Mouse (Mus musculus) heart, postnatal 25 days (tissue): ENCODE measurements around the gene Slco2a1. TPM values are rescaled to one million over a fixed set of nuclear protein-coding genes. Genes with fewer than 3 reads are reported as not detected.

Source experiments
- DNase-seq: peaks from one replicate; pipeline ENCODE4 v3.0.0; 2022; ENCODE audit warnings: low spot score
- intact Hi-C: fragments of 180-260 bp; cut with DNase I; formaldehyde crosslinking; loops from one replicate; pipeline ENCODE4 v1.15.1; 2025
- total RNA-seq, 2 experiments: library from RNA; stranded (reverse); gene quantifications; 2 replicates each; pipeline ENCODE4 v1.2.3; 2021

Gene Slco2a1
- total RNA-seq, 2 experiments from 2014 or later, result 4.8 to 5.6 TPM

DNA sequence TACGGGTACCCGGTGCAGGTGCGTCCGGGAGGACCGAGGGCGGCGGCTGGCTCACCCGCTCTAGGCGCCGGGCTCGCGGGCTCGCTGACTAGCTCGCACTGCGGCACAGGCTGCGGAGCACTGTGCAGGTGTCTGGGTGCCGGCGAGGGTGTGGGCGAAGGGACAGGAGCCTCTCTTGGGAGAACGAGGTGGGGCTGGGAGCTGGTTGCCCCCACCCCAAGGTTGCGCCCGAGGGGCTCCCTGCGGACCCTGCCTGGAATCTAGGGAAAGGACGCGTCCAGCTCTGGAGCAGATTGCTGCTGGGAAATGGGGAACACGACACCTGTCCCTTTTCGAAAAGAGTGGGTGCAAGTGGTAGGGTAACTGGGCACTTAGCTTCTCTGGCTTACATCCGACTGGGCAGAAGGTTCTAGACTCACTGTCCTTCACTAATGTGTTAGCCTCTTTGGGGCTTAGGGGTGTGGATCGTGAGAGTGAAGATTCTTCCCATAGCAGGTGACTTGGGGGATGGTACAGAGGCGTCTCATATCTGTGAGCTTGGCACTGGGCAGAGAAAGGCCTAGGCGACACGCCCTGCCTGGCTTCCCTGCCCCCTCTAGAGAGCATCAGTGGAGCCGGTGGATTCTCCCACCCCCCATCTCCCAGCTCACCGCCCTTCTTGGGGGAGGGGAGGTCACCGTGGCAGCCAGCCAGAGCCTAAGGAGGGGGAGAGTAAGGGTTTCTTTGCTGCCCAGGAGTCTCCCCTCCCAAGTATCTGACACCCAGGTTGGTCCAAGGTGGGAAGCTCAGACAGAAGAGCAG is 124.2 kb downstream of the Slco2a1 start:
- intact Hi-C loops, result no loop called here

DNA sequence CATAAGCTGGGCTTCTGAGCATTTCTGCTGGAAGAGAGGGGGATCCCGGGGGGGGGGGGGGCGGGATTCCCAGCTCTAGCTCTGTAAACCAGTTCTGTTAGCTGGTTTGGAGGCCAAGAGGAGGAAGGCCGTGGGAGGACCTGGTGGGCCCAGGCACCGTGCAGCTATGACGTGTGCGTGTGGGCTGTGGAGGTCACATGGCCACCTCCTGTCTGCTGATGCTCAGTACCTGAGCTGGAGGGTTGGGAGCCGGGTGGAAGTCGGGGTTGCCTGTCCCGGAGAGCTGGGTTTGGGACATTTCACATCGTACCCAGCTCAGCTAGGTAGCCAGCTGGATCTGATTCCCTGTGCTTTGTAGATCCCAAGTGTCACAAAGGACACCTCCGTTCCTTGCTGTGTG is 124.8 kb downstream of the Slco2a1 start:
- DNase-seq, result no peak
- intact Hi-C loops, result no loop called here

More for the DNA sequence above, 124.2 kb downstream of the Slco2a1 start:
- no peak for DNase-seq

DNA sequence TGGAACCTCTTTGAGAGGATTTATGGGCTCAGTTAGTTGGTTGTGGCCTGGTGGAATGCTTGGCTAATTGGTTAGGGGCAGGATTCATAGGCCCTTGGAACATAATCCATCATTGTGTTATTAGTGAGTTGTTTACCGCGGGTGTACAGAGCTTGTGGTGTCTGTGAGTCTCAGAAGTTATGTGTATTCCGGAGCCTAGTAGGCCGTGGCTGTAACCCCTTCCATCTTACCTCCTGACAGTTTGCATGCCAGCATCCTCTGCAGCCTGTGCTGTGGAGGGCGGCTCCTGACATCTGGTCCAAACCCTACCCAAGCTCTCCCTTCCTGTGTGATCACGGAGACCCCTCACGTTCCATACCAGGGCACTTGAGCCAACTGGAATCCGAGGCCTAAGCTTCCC is 125.8 kb downstream of the Slco2a1 start:
- DNase-seq, result no peak
- intact Hi-C loops, result no loop called here

DNA sequence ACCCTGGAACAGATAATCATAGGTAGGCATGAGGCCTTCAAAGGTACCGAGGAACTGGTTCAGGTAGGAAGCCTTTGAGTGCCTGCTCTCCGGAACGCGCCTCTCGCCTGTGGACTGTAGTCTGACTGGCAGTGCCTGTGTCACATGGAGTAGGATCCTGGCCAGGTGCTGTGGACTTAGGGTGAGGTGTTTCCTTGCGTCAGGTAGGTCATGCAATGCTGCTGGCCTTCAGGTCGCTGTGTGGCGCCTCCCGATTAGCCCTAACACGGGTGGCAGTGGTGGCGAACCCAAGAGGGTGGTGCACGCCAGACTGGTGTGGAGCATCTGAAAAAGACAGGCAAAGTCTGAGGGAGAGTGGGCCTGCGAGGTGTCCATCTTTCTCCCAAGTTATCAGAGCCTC is 126.4 kb downstream of the Slco2a1 start:
- intact Hi-C loops, result no loop called here
- no peak for DNase-seq

DNA sequence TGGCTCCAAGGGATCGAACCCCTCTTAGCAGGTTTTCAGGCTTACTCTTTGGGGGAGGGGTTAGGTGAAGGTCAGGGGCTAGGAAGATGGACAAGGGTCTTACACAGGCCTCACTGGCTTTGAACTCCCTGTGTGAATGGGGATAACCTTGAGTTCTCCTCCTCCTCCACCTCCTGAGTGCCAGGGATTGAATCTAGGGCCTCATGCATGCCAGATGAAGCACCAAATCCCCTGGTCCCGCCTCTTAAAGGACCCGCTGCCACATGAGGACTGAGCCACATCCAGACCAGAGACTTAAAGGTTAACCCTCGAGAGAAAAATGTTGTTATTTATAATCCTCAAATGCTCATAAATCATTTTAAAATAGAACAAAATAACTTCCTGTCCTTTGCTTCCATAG is 128.4 kb downstream of the Slco2a1 start:
- intact Hi-C loops, result no loop called here
- no peak for DNase-seq

DNA sequence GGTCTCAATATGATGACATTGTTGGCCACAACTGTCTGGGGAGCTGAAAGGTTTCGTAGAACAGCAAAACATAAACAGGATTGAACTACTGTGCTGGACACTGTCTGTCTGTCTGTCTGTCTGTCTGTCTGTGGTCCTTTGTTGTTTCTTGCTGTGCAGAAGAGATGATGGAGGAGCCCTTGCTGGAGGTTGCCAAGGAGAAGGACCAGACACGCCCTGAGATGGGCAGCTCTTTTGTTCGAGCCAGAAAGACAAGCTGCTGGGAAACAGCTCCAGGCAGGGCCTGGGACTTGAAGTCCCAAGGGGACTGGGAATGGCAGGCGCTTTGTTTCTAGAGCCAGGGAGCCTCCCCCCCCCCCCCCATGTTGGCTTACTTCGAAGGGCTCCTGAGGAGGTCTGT is 129.0 kb downstream of the Slco2a1 start:
- no peak for DNase-seq
- intact Hi-C loops, result no loop called here

DNA sequence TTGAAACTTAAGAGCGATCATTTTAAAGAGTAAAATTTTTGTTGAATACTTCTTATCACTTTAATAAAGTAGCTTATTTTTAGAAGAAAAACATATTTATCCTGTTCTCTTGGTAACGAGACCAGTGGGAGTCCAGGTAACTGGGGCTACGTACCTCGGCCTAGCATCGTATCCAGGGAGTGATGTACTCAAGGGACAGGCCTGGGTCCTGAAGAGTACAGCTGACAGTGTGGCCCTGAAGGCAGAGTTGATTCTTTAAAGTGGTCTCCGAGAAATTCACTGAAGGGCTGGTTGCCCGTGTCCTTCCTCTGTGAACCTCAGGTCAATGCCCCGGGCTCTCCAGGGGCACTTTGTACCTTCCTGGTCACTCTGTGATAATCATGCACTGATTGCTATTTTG is 129.4 kb downstream of the Slco2a1 start:
- intact Hi-C loops, result no loop called here
- DNase-seq, result no peak

DNA sequence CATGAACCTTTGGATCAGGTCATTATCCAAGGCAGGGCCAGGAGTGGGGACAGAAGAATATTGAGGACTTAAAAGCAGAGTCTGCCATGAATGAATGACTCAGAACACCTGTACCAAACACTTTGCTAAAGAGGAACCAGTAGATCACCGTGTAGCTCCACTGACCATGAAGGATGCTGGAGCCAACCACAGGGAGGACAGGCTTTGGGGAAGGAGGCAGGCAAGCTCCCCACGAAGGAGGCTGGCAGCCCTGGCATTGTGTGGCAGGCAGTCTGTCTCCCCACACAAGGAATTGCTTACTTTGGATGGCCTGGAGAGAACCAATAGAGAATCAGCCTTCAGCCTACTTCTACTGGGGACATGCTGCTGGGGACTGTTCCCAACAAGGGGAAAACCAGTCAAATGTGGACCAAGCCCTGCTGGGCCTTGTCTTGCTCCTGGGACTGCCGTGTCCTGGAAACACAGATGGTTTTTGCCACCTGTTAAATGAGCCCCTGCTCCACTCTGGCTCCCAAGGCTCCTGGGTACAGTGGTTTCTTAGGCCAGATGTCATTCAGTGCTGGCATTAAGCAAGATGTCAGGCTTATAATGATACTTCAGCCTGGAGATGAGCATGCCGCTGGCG is 130.3 kb downstream of the Slco2a1 start:
- DNase-seq, result no peak
- intact Hi-C loops, result no loop called here

DNA sequence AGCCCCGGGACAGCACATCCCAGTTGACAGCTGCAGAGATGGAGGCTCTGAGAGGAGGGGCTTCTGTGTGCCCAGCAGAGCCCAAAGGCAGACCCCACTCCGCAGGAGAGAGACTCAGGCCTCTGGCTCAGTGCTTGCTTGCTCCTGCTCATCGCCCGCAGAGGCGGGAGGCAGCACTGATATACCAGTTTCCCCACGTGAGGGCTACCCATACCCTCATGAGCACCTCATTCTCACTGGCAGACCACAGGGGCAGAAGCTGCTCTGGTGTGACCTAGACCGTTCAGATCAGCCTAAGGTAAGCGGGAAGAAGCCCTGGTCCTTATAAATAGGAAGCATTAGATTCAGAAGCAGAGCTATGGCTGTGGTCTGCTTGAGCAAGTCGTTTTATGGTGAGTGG is 131.3 kb downstream of the Slco2a1 start:
- no peak for DNase-seq
- intact Hi-C loops, result no loop called here

DNA sequence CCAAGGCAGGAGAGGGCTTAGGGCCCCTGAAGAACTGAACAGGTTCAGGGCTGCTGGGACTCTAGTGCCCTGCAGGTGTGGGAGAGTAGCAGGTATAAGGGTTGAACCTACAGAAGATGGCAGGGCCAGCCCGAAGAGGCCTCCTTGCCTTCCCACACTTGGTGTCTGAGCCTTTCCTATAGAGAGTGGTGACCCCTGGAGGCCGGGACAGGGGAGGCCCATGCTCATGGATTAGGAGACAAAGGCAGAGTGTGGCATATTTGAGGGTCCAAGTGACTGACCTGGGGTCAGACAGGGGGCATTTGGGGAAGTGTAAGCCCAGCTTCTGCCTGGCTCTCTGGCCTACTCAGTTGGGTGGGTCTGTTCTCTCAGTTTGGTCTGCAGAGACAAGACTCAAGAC is 131.7 kb downstream of the Slco2a1 start:
- intact Hi-C loops, result no loop called here
- no peak for DNase-seq

DNA sequence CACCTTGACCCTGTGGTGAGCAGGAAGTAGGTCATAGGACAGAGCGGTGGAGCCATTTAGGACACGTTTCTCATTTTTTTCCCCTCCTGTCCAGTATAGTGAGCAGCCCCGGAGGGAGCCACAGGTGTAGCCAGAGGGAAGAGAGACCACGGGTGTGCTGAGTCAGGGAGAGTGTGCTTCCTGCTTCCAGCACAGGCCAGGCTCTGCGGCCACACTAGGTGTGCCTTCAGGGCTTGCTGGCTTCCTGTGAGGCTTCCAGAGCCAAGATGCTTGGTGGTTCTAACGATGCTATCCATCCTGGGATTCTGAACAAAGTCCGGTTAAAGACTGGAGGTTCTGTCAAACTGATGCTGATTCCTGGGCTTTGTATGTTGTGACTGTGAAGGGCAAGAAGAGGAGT is 133.0 kb downstream of the Slco2a1 start:
- DNase-seq, result no peak

DNA sequence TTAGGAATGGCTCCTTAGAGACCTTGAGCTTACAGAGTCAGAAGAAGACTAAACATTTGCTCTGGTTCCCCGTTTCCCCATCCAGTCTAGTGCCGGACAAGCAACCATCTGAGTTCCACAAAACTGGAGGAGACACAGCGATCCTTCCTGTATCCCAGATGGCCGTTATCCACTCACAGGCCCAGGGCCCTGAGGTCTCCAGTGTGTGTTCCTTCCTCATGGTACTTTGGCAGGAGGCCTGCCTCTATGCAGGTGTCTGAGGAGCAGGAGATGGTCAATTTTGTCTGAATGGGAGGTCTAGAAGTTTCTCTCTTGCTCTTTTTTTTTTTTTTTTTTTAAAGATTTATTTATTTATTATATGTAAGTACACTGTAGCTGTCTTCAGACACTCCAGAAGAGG is 136.2 kb downstream of the Slco2a1 start:
- no peak for DNase-seq
- intact Hi-C loops, result no loop called here

More for the DNA sequence above, 133.0 kb downstream of the Slco2a1 start:
- intact Hi-C loops, result no loop called here

DNA sequence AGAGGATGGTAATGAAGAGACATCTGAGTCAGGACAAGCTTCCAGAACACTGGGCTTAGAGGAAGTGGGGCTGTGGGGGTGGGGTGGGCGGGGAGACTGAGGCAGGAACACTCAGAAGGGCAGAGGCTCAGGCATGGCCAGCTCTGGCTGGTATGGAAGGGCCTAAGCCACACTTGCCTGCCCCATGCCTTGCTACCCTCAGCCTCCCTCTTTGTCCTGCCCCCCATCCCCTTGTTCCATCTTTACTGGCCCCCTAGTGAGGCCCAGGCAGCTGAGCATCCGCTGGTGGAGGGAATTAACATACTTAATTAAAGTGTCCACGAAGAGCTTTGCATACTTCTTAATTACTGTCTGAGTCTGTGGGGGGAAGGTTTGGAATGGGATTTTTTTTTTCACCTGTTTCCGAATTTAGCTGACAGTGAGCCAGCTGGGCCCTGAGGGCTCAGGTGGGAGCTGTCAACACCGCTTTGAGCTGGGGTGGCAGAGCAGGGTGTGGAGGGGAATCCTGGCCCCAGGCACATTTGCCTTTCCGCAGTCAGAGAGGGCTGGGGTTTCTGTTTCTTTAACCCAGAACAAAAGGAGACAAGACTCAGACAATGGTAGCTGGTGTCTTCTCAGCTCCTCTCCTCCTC is 145.1 kb downstream of the Slco2a1 start:
- DNase-seq, result no peak
- intact Hi-C loops, result no loop called here

DNA sequence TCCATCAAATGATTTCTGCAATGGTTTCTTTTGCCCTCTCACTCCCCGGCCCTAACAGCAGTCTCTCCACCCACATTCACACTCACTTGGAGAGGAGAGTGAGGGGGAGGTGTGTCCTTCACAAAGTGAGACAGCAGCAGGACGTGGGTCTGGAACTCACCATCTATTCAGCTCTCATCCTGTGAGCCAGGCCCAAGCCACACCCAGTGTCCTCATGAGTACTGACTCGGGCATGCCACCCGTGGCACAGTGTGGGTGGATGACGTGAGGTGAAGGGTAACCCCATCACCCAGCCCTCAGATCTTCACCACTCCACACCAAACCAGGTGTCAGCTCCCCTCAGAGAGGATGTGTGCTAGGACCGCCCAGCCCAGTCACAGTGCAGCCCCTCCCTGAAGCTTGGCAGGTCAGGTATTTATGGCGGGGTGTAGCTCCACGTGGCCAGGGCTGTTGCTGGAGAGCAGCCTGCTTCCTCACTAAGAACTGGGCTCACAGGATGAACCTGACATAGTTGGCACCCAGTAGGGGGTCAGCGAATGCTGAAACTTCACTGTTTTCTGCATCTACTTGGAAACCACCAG is 146.0 kb downstream of the Slco2a1 start:
- DNase-seq, result no peak
- intact Hi-C loops, result no loop called here

DNA sequence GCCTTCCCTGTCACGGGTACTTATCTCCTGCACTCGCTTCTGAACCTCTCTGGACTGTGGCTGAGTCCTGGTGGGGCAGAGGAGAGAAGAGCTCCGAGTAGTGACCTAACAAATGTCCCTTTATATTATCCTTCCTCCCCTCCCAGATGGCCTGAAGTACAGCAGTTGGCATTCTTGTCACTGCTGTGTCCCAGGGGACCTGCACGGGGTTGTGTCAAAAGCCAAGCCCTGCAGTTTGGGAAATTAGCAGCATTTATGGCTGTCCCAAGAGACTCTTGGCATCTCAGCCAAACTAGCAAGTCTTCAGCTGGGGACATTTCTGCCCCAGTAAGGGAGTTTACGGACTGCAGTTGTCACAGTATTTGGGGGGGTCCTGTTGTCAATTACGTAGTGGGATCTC is 151.0 kb downstream of the Slco2a1 start:
- intact Hi-C loops, result no loop called here
- DNase-seq, result no peak

DNA sequence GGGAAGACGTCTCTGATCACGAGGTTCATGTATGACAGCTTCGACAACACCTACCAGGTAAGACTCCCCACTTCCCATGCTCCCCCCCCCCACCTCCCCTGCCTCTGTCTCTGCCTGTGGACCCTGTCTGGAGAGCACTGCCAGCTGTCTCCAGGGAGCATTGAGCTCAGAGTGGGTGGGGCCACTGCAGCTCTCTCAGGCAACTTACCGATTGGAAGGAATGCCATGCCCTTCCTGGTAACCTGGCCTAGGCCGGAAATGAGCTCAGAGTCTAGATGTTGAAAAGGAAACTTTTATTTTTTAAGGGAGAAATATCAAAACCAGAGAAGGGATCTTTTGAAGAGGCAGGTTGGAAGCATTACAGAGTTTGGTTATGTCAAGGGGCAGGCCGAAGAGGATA is 151.9 kb downstream of the Slco2a1 start:
- intact Hi-C loops, result no loop called here
- no peak for DNase-seq

DNA sequence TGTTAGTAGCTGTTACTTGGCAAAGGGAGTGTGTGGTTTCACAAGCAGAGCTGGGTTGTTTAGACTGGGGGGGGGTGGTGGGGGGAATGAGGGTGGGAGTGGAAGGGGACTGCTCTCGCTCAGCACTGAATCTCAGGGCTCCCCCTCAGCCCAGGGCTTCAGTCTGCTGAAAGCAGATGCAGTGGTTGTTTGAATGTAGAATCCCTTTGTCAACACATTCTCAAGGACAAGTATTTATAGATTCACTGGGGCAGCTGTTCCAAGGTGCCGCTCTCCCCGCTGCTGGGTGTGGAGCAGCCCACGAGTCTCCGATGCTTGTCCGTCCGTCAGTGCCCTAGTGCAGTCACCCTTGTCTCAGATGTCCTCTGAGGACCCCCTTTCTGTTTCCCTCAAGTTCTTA is 152.8 kb downstream of the Slco2a1 start:
- intact Hi-C loops, result no loop called here
- DNase-seq, result no peak

DNA sequence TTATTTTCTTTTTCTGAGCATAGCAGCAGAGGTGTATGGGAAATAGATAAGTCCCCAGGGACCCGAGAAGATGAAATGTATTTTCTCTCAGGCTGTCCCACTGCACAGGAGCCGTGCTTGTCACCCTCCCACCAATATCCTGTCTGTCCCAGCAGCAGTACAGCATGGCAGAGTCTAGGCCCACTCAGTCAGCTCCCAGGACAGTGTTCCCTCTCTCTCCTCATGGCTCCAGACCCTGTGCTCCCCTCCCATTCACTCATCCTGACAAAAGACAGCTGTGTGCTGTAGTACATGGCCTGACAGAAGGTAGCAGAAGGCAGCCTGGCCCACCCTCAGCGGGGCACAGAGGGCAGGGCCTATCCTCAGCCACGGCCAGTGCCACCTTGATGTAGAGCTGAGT is 155.4 kb downstream of the Slco2a1 start:
- intact Hi-C loops, result no loop called here
- DNase-seq, result no peak

DNA sequence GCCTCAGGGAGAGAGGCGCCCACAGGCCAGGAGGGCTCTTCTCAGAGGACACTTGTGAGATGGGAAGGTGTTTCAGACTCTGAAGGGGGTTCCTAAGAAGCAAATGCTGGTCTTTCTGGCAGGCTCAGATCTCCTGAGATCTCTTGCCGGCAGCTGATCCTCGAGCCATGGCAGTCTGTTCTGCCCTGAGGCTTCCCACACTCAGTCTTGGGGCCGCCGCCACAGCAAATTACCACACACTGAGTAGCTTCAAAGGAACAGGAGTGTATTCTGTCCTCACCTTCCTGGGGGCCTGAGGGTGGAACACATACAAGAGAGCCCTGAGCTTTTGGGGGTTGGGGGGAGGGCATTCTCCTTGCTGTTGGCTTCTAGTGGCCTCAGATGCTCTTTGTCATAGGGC is 156.8 kb downstream of the Slco2a1 start:
- intact Hi-C loops, result no loop called here
- DNase-seq, result no peak
